Mouse (Mus musculus) skeletal muscle tissue, adult 2 months (tissue): ENCODE measurements around the gene Zfp69.

Experiments used
- DNase-seq: peaks from one replicate; pipeline ENCODE4 v3.0.0-alpha.2; 2012; ENCODE audit warnings: low read depth, low spot score

Zfp69 gene

GRCm38 (mm10) chr4:120924554-120925299, 26.8 kb downstream of the Zfp69 start, which contains the start of gene Exo5:
Gene Exo5 (minus strand): TSS chr4:120925017.
- DNase-seq: peak; percentile 87

- DNase-seq: no peak
Observed at GRCm38 (mm10) chr4:120921461-120921860, 30.0 kb downstream of the Zfp69 start.

- DNase-seq: no peak
Observed at GRCm38 (mm10) chr4:120914501-120914900, 37.0 kb downstream of the Zfp69 start.

- no peak for DNase-seq
Observed at GRCm38 (mm10) chr4:120913861-120914260, 37.6 kb downstream of the Zfp69 start.

- DNase-seq: no peak
Observed at GRCm38 (mm10) chr4:120913443-120913842, 38.1 kb downstream of the Zfp69 start.

GRCm38 (mm10) chr4:120912866-120913265, 38.6 kb downstream of the Zfp69 start:
- no peak for DNase-seq

- no peak for DNase-seq
Observed at GRCm38 (mm10) chr4:120911086-120911485, 40.4 kb downstream of the Zfp69 start.

GRCm38 (mm10) chr4:120909558-120910150, 41.8 kb downstream of the Zfp69 start:
- DNase-seq: peak; percentile 36

GRCm38 (mm10) chr4:120905644-120906043, 45.9 kb downstream of the Zfp69 start:
- no peak for DNase-seq

GRCm38 (mm10) chr4:120904533-120904932, 47.0 kb downstream of the Zfp69 start:
- DNase-seq: no peak

- no peak for DNase-seq
Observed at GRCm38 (mm10) chr4:120895810-120896584, 55.5 kb downstream of the Zfp69 start.

GRCm38 (mm10) chr4:120895226-120895625, 56.3 kb downstream of the Zfp69 start:
- no peak for DNase-seq

- no peak for DNase-seq
Observed at GRCm38 (mm10) chr4:120894584-120894983, 56.9 kb downstream of the Zfp69 start.

- no peak for DNase-seq
Observed at GRCm38 (mm10) chr4:120893656-120894401, 57.7 kb downstream of the Zfp69 start.

- no peak for DNase-seq
Observed at GRCm38 (mm10) chr4:120892516-120892915, 59.0 kb downstream of the Zfp69 start.

- DNase-seq: no peak
Observed at GRCm38 (mm10) chr4:120891960-120892359, 59.5 kb downstream of the Zfp69 start.

GRCm38 (mm10) chr4:120890754-120891440, 60.6 kb downstream of the Zfp69 start:
- no peak for DNase-seq

- no peak for DNase-seq
Observed at GRCm38 (mm10) chr4:120888884-120889283, 62.6 kb downstream of the Zfp69 start.

GRCm38 (mm10) chr4:120887381-120888112, 64.0 kb downstream of the Zfp69 start:
- peak; percentile 12 for DNase-seq

- DNase-seq: no peak
Observed at GRCm38 (mm10) chr4:120886811-120887210, 64.7 kb downstream of the Zfp69 start.
